Mouse (Mus musculus): Measurements from ENCODE around the gene Nthl1. TPM values are rescaled to one million over a fixed set of nuclear protein-coding genes. Genes with fewer than 3 reads are reported as not detected.
"Not testable (repeated sequence)": the region's sequence is repeated elsewhere in the genome, so short reads cannot be mapped to it uniquely, and the experiment has no call there.

Nthl1 gene
- total RNA-seq, 2 experiments from 2014 or later, result 2.3 TPM

GRCm38 (mm10) chr17:24647493-24647892 lies 15.0 kb downstream of the Nthl1 start:
- intact Hi-C loops (cut with DNase I), result no loop called here
- no peak for DNase-seq

DNA sequence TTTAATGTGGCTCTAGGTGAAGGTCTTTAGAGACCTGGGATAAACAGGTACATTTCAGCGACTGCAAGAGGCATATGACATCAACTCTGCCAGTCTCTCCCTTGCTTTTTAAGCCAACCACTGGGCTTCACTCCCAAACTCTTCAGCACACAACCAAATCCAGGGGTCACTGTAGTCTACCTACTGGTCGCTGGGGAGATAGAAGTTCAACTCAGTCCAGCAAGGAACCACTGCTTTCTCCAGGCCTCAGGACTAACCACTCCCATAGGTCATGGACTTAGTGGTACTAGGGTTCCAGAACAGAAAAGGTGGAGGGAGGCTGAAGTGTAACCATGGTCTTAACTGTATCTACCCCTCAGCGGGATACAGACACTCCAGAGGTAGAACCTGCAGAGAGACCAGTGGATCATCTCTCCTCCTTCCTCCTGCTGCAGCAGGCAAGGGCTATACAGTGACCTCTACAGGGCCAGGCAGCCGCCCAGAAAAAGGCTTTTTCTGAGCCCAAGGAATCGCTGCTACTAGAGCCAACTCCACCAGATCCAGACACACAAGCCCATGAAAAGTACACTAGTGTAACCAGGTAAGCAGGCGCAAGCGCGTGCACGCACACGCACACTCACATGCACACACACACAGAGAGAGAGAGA lies 16.4 kb downstream of the Nthl1 start:
- DNase-seq, result no peak
- intact Hi-C loops (cut with DNase I), result no loop called here

DNA sequence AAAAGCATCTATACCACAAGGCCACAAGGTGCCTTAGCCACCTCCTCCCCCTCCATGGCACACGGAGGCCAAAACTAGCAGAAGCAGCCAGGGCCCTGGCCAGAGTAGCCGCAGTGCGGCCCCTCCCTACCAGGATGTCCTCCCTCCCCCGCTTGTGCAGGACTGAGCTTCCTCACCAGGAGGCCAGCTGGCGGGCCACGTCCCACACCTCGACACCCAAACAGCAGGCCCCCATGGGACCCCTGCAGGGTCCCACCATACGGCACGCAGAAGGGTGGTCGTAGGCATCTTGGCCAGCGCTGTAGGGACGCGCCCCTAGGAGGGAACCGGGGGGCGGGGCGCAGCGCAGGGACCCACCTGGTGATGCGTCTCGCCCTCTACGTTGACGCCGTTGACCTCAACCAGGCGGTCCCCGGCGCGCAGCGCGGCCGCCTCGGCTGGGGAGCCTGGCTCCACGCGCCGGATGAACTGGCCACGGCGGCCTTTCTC lies 17.1 kb downstream of the Nthl1 start:
- intact Hi-C loops (cut with DNase I), result loop anchor here (2.0 kb wide), 1 partner anchor 21 kb away; no protein-coding TSS in a partner anchor
- DNase-seq, result peak in 1 of 2 experiments; percentile 43

DNA sequence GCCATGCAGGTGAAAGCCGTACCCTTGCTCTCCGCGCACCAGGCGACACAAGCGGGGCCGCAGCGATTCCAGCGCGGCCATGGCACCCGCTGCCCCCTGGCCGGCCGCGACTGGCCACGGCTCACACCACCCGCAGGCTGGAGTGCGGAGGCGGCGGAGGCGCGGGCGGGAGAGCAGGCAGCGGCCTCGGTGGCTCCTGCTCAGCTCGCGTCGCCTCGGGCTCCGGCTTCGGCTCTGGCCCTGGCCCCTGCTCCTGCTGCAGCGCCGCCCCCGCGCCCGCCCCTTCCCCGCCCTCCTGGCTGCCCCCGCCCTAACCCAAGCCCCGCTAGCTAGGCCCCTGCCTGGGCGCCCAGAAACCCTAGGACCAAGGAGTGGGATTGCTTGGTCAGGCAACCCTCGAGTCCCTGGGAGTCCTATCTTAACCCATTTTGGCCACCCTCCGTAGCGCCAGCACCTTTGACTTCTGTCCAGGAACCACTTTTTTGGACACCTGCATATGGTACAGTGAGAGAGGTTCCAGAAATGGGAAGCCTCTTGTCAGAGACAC lies 17.7 kb downstream of the Nthl1 start, which contains the start of gene Slc9a3r2:
TSS of gene Slc9a3r2 (minus strand) at position 258 of the 547 bp plus-strand sequence.
- intact Hi-C loops (cut with DNase I), result loop anchor here (2.0 kb wide), 1 partner anchor 21 kb away; no protein-coding TSS in a partner anchor

GRCm38 (mm10) chr17:24650766-24651165 lies 18.3 kb downstream of the Nthl1 start:
- DNase-seq, result no peak
- intact Hi-C loops (cut with DNase I), result loop anchor here (2.0 kb wide), 1 partner anchor 22 kb away; no protein-coding TSS in a partner anchor

More for the DNA sequence above, 17.7 kb downstream of the Nthl1 start, which contains the start of gene Slc9a3r2:
- DNase-seq, result peak in 1 of 2 experiments; percentile 40

DNA sequence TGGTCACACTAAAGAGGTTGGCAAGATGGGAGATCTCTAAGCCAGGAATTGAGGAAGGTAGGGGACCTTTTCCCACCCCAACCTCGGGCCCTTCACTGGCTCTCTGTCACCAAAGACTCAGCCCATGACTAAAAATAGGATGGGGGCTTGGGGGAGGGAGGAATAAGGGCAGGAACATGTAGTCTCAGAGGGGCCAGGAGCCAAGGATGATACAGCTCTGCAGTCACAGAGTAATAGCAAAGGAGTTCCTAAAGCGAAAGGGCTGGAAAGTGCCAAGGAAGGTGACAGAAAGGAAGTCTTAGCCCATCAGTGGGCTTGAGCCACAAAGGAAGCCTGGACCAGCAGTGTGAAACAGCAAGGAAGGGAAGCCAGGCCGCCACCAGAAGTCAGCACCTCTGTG lies 19.4 kb downstream of the Nthl1 start:
- no peak for DNase-seq
- intact Hi-C loops (cut with DNase I), result loop anchor here (2.0 kb wide), 1 partner anchor 23 kb away; no protein-coding TSS in a partner anchor

DNA sequence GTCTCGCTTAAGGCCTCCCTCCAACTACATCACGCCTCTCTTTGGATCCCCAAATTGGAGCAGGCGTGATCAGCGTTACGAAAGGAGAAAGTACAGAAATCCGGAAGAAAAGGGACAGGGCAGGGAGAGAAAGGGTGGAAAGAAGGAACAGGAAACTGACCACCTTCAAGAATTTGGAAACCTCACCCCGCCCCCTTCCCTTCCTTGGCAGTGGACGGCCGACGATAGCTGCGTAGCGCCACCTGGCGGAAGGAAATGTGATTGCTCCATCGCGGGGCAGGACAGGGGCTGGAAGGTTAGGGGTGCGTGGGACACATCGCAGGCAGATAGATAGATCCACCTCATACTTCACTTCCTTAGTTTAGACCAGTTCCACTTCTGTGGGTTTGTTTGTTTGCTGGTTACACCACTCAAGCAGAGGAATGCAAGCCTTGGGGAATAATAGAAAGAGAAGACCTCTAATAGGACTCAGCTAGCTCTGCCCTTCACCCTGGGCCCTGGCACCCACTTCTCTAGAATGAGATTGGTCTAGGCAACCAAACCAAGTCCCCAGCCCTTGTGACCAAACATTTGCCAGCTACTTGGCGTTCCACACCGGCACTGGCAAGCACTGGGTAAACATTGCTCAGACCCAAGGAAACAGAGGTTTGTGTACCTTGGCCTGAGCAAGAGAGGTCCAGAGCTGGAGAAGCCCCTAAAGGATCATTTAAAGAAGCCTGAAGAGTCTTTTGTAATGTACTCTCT lies 21.7 kb downstream of the Nthl1 start:
- intact Hi-C loops (cut with DNase I), result no loop called here
- peak; percentile 58 to 59 for DNase-seq

DNA sequence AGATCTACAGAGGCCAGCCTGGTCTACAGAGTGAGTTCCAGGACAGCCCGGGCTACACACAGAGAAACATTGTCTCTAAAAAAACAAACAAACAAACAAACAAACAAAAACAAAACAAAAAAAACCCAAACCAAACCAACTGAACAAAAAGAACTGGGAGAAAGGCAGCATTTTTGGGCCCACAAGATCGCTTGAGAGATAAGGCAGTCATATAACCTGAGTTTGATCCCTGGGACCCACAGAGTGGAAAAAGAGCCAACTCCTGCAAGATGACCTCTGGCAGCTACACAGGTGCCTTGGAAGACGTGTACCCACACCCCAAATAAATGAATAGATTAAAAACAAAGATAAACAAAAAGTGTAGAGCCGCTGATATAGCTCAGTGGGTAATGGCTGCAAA lies 22.5 kb downstream of the Nthl1 start:
- no peak for DNase-seq
- intact Hi-C loops (cut with DNase I), result loop anchor here (5.0 kb wide), 1 partner anchor 123 kb away; the partner anchor contains the start of gene Rab26

DNA sequence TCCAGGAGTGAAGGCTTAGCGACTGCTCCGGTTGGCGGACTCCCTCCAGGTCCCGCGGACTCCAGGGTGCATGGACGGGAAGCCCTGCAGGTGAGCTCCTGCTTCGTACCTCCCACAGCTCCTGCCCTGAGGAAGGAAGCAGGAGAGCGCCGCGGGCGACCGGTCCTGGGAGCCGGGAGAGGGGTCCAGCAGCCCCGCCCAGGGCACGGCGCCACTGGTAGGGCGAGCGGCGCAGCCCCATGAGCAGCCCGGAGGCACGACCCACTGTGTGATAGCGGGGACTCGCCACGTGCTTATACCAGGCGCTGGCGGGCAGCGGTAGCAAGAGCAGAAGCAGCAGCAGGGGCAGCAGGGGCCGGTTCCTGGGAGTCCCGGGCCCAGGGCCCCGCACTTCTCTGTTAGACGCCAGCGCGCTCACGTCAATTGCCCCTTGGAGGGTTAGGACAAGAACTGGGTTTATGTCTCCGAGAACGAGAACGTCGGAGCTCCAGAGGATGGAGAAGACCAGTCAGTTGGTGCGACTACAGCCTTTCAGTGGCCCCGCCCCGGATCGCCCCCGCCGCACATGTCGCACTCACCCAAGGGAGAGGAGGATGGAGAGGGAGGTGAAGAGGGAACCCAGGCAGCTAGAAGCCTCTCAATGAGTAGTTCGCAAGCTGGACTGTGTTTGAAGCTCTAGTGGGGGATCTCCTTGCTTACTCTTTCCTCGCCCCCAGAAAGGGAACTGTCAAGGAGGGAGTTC lies 25.7 kb downstream of the Nthl1 start, which contains the start of gene Npw:
TSS of gene Npw (minus strand) at position 441 of the 742 bp plus-strand sequence.
- intact Hi-C loops (cut with DNase I), result loop anchor here (5.0 kb wide), 1 partner anchor 126 kb away; the partner anchor contains the start of gene Rab26
- DNase-seq, result no peak

GRCm38 (mm10) chr17:24667011-24667410 lies 34.5 kb downstream of the Nthl1 start:
- intact Hi-C loops (cut with DNase I), result not testable (repeated sequence)

GRCm38 (mm10) chr17:24667416-24667815 lies 34.9 kb downstream of the Nthl1 start:
- intact Hi-C loops (cut with DNase I), result no loop called here
- DNase-seq, result peak in 1 of 2 experiments; percentile 34

More at GRCm38 (mm10) chr17:24667011-24667410, 34.5 kb downstream of the Nthl1 start:
- not testable (repeated sequence) for DNase-seq

GRCm38 (mm10) chr17:24669214-24669544 lies 36.7 kb downstream of the Nthl1 start:
- DNase-seq; intact Hi-C loops (cut with DNase I): not testable (repeated sequence)

DNA sequence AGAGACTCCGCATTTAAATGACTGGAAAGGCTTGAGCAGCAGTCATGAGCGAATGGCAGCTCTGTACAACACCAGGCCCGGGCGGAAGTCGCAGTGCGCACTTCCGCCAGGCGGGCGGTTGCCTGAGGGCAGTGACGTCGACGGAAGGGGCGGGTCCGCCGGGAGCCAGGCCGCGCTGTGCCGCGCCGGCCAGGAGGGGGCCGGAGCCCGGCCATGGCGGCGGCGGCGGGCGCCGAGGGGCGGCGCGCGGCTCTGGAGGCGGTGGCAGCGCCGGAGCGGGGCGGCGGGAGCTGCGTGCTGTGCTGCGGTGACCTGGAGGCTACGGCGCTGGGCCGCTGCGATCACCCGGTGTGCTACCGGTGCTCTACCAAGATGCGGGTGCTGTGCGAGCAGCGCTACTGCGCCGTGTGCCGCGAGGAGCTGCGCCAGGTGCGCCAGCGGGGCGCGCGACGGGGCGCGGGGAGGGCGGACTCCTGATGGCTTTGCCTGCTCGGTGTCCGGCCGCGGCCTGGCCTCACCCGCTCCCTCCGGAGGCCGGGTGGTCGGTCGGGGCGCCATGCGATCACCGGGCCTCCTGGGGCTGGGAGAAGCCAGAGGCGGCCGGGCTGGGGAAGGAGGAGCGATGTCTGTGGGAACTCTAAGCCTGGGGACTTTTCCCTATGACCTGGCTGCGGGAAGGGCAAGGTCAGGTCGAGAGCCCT lies 37.2 kb downstream of the Nthl1 start, which contains the start of gene Zfp598:
TSS of gene Zfp598 (plus strand) at position 143 of the 701 bp plus-strand sequence.
- intact Hi-C loops (cut with DNase I), result no loop called here
- DNase-seq, result peak; percentile 90 to 92

- intact Hi-C loops (cut with DNase I), result no loop called here
Measured at GRCm38 (mm10) chr17:24670246-24670844, 37.9 kb downstream of the Nthl1 start.

GRCm38 (mm10) chr17:24671346-24671745 lies 38.9 kb downstream of the Nthl1 start:
- intact Hi-C loops (cut with DNase I), result no loop called here
- no peak for DNase-seq

More at GRCm38 (mm10) chr17:24670246-24670844, 37.9 kb downstream of the Nthl1 start:
- no peak for DNase-seq

DNA sequence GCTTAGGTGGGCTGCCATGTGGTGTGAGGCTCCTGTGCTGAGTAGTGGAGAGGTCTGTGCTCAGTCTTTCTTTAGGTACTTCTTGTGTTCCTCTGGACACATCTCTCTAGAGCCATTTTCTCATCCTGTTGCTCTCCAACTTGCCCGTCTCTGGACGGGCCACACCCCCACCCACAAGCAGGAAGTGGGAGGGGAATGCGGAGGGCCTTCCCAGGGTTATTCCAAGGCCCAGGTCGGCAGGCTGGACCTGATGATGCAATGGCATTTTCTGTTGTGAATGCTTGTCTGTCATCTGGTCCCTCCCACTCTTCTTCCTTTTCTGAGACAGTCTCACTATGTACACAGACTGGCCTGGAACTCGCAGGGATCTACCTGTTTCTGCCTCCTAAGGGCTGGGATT lies 39.7 kb downstream of the Nthl1 start:
- DNase-seq, result no peak
- intact Hi-C loops (cut with DNase I), result no loop called here

DNA sequence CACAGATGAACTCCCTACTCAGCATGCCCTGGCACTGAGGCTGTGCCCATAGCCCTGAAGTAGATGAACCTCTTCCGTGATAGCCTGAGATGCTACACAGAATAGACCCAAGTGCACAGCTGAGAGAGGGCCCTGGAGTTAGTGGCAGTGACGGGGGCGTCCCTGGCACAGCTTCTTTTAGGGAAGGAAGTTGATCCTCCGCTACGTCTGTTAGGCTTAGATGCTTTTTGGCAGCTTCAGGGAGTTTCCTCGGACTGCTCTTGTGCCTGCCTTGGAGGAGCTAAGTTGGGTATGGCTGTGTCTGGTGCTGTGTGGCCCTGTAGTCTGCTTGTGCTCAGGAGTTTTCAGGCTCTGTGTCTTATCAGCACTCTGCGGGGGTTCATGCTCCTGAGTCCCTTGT lies 41.8 kb downstream of the Nthl1 start:
- DNase-seq, result no peak
- intact Hi-C loops (cut with DNase I), result no loop called here

GRCm38 (mm10) chr17:24676187-24676586 lies 43.7 kb downstream of the Nthl1 start:
- intact Hi-C loops (cut with DNase I), result no loop called here
- DNase-seq, result peak in 1 of 2 experiments; percentile 50

DNA sequence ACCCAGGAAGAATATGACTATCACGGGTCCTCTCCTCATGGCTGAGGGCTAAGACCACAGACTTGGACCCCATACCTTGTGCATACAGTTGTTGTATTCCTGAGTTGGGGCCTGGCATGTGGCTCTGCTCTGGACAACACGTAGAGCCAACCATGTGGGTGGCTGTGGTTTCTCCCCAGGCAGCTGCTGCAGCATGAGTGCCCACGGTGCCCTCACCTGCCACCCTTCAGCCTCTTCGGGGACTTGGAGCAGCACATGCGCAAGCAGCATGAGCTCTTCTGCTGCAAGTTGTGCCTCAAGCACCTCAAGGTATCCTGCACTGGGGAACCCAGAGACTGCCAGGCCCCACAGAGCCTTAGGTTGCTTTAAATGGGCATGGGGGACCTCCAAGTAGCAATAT lies 44.4 kb downstream of the Nthl1 start:
- intact Hi-C loops (cut with DNase I), result no loop called here
- no peak for DNase-seq

All from gastrocnemius, postnatal 36 days (tissue).